Mouse (Mus musculus) CH12.LX (cell line): ENCODE data around the gene Ppp1r12a. TPM values are rescaled to one million over a fixed set of nuclear protein-coding genes. Genes with fewer than 3 reads are reported as not detected.

ENCODE experiments used
- DNase-seq: peaks from one replicate; pipeline ENCODE4 v3.0.0-alpha.2; 2013; ENCODE audit errors: extremely low read depth
- H3K27ac ChIP-seq: 2 replicates; pipeline ENCODE4 v1.5.1; 2012; ENCODE audit warnings: low read depth, mild to moderate bottlenecking, control low read depth, moderate library complexity; ENCODE audit not compliant: insufficient read depth
- H3K27me3 ChIP-seq: replicated peaks from 2 replicates; pipeline ENCODE3; 2012; ENCODE audit warnings: inconsistent platforms
- H3K36me3 ChIP-seq, 2 experiments: replicated peaks in 1 of 2; 2 replicates each; pipeline versions ENCODE3 to v1.6.1; 2012; ENCODE audit warnings: inconsistent platforms in 1 of 2, low read length in 1 of 2, mild to moderate bottlenecking in 1 of 2, mixed read lengths in 1 of 2, moderate library complexity in 1 of 2; ENCODE audit not compliant: control insufficient read depth in 1 of 2, insufficient read depth in 1 of 2
- H3K4me1 ChIP-seq, 2 experiments: 2 replicates each; pipeline ENCODE4 v1.6.1; 2012; ENCODE audit warnings: inconsistent platforms in 1 of 2, moderate library complexity in 1 of 2; ENCODE audit not compliant: insufficient read depth in 2 of 2, control insufficient read depth in 1 of 2
- H3K4me2 ChIP-seq: 2 replicates; pipeline ENCODE4 v1.6.1; 2012; ENCODE audit warnings: low read depth, mild to moderate bottlenecking, control low read depth; ENCODE audit not compliant: poor library complexity, insufficient read depth, severe bottlenecking
- H3K4me3 ChIP-seq, 3 experiments: fragments of 150-350 bp in 1 of 3; sonication (generic) in 1 of 3; replicated peaks in 1 of 3; 2 replicates each; pipeline versions ENCODE3 to v1.5.1; 2011 to 2012; ENCODE audit warnings: low read depth in 2 of 3, low read length in 2 of 3, mild to moderate bottlenecking in 2 of 3, moderate library complexity in 2 of 3, control low read depth in 1 of 3, improper control_type of control experiment in 1 of 3, inconsistent platforms in 1 of 3, mixed read lengths in 1 of 3; ENCODE audit not compliant: poor library complexity in 1 of 3
- H3K79me2 ChIP-seq: replicated peaks from 2 replicates; pipeline ENCODE4 v1.6.1; 2012; ENCODE audit warnings: mild to moderate bottlenecking, moderate library complexity; ENCODE audit not compliant: control insufficient read depth, poor library complexity, insufficient read depth, severe bottlenecking; ENCODE audit errors: extremely low read depth
- H3K9ac ChIP-seq: 2 replicates; pipeline ENCODE4 v1.6.1; 2012; ENCODE audit warnings: low read depth, mild to moderate bottlenecking, control low read depth, moderate library complexity; ENCODE audit not compliant: insufficient read depth
- H3K9me3 ChIP-seq: replicated peaks from 2 replicates; pipeline ENCODE3; 2012; ENCODE audit warnings: low read length, inconsistent platforms, mixed read lengths
- CHD2 ChIP-seq: IDR thresholded peaks from 2 replicates; pipeline ENCODE4 v1.6.1; 2011; ENCODE audit warnings: low read length, improper control_type of control experiment
- CTCF ChIP-seq, 2 experiments: IDR thresholded peaks in 1 of 2; conservative IDR thresholded peaks in 1 of 2; 2 replicates each; pipeline ENCODE4 v1.5.1; 2011 to 2012; ENCODE audit warnings: low read depth in 2 of 2, low read length in 2 of 2, improper control_type of control experiment in 1 of 2, inconsistent platforms in 1 of 2, mild to moderate bottlenecking in 1 of 2, moderate library complexity in 1 of 2
- E2F4 ChIP-seq: IDR thresholded peaks from 2 replicates; pipeline ENCODE4 v1.6.1; 2011; ENCODE audit warnings: low read depth, low read length, improper control_type of control experiment; ENCODE audit not compliant: insufficient replicate concordance
- EP300 ChIP-seq: IDR thresholded peaks from 2 replicates; pipeline ENCODE4 v1.6.1; 2011; ENCODE audit warnings: low read length, improper control_type of control experiment
- ETS1 ChIP-seq: conservative IDR thresholded peaks from 2 replicates; pipeline ENCODE4 v1.6.1; 2012; ENCODE audit warnings: low read depth, mild to moderate bottlenecking, inconsistent platforms, low read length, improper control_type of control experiment, moderate library complexity
- GABPA ChIP-seq: IDR thresholded peaks from 2 replicates; pipeline ENCODE4 v1.6.1; 2012; ENCODE audit warnings: low read depth, low read length, improper control_type of control experiment, inconsistent platforms; ENCODE audit not compliant: insufficient replicate concordance
- HCFC1 ChIP-seq: IDR thresholded peaks from 2 replicates; pipeline ENCODE4 v1.6.1; 2012; ENCODE audit warnings: low read depth, mild to moderate bottlenecking, inconsistent platforms, low read length, improper control_type of control experiment
- JUND ChIP-seq: conservative IDR thresholded peaks from 2 replicates; pipeline ENCODE4 v1.6.1; 2011; ENCODE audit warnings: low read depth, low read length, improper control_type of control experiment
- MAFK ChIP-seq: IDR thresholded peaks from 2 replicates; pipeline ENCODE4 v1.6.1; 2011; ENCODE audit warnings: low read length, improper control_type of control experiment; ENCODE audit not compliant: insufficient replicate concordance
- MEF2A ChIP-seq: IDR thresholded peaks from 2 replicates; pipeline ENCODE4 v1.6.1; 2014; ENCODE audit warnings: low read depth, mild to moderate bottlenecking, inconsistent platforms, low read length, improper control_type of control experiment, borderline replicate concordance
- MXI1 ChIP-seq: IDR thresholded peaks from 2 replicates; pipeline ENCODE4 v1.6.1; 2011; ENCODE audit warnings: mild to moderate bottlenecking, low read depth, low read length, improper control_type of control experiment
- NELFE ChIP-seq: IDR thresholded peaks from 2 replicates; pipeline ENCODE4 v1.6.1; 2011; ENCODE audit warnings: low read depth, low read length, improper control_type of control experiment
- PAX5 ChIP-seq: IDR thresholded peaks from 2 replicates; pipeline ENCODE4 v1.6.1; 2012; ENCODE audit warnings: low read length, inconsistent platforms, mixed read lengths
- POLR2AphosphoS2 ChIP-seq: IDR thresholded peaks from 2 replicates; pipeline ENCODE4 v1.6.1; 2011; ENCODE audit warnings: low read depth, low read length, improper control_type of control experiment
- TBP ChIP-seq: conservative IDR thresholded peaks from 2 replicates; pipeline ENCODE4 v1.6.1; 2011; ENCODE audit warnings: low read depth, low read length, improper control_type of control experiment
- USF2 ChIP-seq: conservative IDR thresholded peaks from 2 replicates; pipeline ENCODE4 v1.6.1; 2011; ENCODE audit warnings: low read depth, low read length, improper control_type of control experiment
- ZC3H11A ChIP-seq: IDR thresholded peaks from 2 replicates; pipeline ENCODE4 v1.6.1; 2012; ENCODE audit warnings: low read depth, mild to moderate bottlenecking, inconsistent platforms, low read length, improper control_type of control experiment
- ZKSCAN1 ChIP-seq: IDR thresholded peaks from 2 replicates; pipeline ENCODE4 v1.6.1; 2012; ENCODE audit warnings: low read depth, inconsistent platforms, low read length, improper control_type of control experiment, borderline replicate concordance
- dilution Hi-C: fragments of 300-500 bp; cut with MboI; formaldehyde crosslinking; loops from 2 replicates; pipeline ENCODE4 v1.14.3; 2020; ENCODE audit warnings: low sequenced_read_pairs; ENCODE audit not compliant: extremely low pct_unique_long_range_greater_than_20kb, extremely low pct_ligation_motif_present
- in situ Hi-C: fragments of 300-500 bp; cut with MboI; formaldehyde crosslinking; loops from 3 replicates; pipeline ENCODE4 v1.14.3; 2019; ENCODE audit warnings: low sequenced_read_pairs, low pct_ligation_motif_present, low pct_unique_long_range_greater_than_20kb, mixed read lengths
- polyA plus RNA-seq: library from polyadenylated mRNA; unstranded; fragments of >175 nt; gene quantifications from 2 replicates; pipeline ENCODE4 v1.2.1, GENCODE M21; 2012; ENCODE audit warnings: low read depth; ENCODE audit not compliant: insufficient read length
- total RNA-seq, 2 experiments: library from RNA; depleted of rRNA; stranded (reverse); fragments of 300-350 nt in 1 of 2; fragments of >200 nt in 1 of 2; gene quantifications; 2 replicates each; pipeline ENCODE4 v1.2.3; 2012 to 2014

The Ppp1r12a gene
- total and polyA plus RNA-seq, 3 experiments, result 34.4 to 70.8 (median 60.0) TPM

DNA sequence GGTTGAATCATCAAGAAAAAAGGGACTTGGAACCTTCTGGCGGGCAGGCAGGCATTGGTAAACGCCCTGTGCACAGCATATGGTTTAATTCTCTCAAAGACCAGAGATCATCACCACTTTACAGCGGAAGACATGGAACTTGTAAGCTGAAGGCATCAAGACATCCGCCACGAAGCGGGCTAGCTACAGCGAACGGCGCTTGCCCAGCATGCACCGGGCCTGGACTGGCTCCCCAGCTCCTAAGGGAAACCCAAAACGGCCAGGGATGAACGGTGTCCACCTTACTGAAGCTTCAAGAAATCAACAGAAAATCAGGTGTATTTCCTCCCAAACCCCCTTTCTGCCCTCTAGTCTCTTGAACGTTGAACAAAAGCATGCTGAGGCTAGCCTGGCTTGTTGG is 136.3 kb downstream of the Ppp1r12a start:
- no peak for TF ChIP-seq NELFE
- no peak for TF ChIP-seq USF2
- no peaks in the 10 kb centered on the region for H3K9me3 ChIP-seq
- no peak overlapping the region for H3K9ac ChIP-seq
- H3K4me2 ChIP-seq, result no peak overlapping the region
- no peak overlapping the region for H3K27ac ChIP-seq
- H3K4me1 ChIP-seq, result no peaks in the 10 kb centered on the region
- H3K36me3 ChIP-seq, result no peaks in the 10 kb centered on the region
- no peak overlapping the region for H3K4me3 ChIP-seq
- in situ Hi-C loops, result loop anchor here (5.0 to 25.0 kb wide), 3 partner anchors 139 to 361 kb away; no protein-coding TSS in a partner anchor
- dilution Hi-C loops, result no loop called here
- no peaks in the 10 kb centered on the region for H3K27me3 ChIP-seq
- no peak for DNase-seq
- H3K79me2 ChIP-seq, result no peaks in the 10 kb centered on the region

DNA sequence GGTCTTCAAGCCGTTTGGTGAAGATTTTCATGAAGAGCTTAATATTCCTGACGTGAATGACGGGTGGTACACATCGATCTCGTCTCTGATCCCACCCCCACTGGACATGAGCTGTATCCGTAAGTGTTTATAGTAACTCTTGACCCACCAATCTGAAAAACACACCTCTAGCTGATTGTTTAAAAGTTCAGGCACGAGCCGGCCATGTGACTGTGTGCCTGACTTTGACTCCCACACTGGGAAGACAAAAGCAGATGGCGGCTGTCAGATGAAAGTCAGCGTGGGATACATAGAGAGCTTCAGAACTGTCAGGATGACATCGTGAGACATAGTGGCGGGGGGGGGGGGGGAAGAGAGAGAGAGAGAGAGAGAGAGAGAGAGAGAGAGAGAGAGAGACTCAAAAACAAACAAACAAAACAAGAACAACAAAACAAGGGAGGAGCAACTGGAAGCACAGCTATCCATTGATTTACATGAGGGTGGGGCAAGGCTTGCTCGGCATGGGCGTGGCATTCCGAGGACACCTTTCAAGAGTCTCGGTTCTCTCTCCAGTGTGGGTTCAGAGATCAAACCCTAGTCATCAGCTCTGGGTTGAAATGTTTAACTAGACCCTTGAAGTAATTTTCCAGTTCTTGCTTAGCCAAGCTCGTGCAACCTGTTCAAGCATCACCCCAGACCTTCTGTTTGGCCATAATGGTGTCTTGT is 137.0 kb downstream of the Ppp1r12a start:
- H3K79me2 ChIP-seq, result no peaks in the 10 kb centered on the region
- H3K27me3 ChIP-seq, result no peaks in the 10 kb centered on the region
- H3K27ac ChIP-seq, result no peak overlapping the region
- in situ Hi-C loops (loop anchor here (5.0 to 25.0 kb wide), 3 partner anchors 138 to 362 kb away; no protein-coding TSS in a partner anchor), dilution Hi-C loops (no loop called here)
- no peaks in the 10 kb centered on the region for H3K9me3 ChIP-seq
- TF ChIP-seq POLR2AphosphoS2, result no peak
- no peak for TF ChIP-seq EP300
- no peak for TF ChIP-seq PAX5
- no peak for TF ChIP-seq ZKSCAN1
- TF ChIP-seq TBP, result no peak
- TF ChIP-seq MAFK, result no peak
- no peak for TF ChIP-seq GABPA
- no peak for TF ChIP-seq HCFC1
- no peak for TF ChIP-seq MXI1
- TF ChIP-seq JUND, result no peak
- TF ChIP-seq CHD2, result no peak
- TF ChIP-seq USF2, result no peak
- no peak for TF ChIP-seq MEF2A
- no peak for TF ChIP-seq CTCF (conservative IDR thresholded peaks at IDR 0.05 in 1 of 2, IDR thresholded peaks at IDR 0.05 in 1 of 2; ENCODE audit: low read depth in 2 of 2, low read length in 2 of 2)
- TF ChIP-seq ETS1, result no peak
- TF ChIP-seq ZC3H11A, result no peak
- TF ChIP-seq E2F4, result no peak
- no peak for DNase-seq
- no peak overlapping the region for H3K4me2 ChIP-seq
- no peak overlapping the region for H3K9ac ChIP-seq
- no peaks in the 10 kb centered on the region for H3K4me1 ChIP-seq
- no peak overlapping the region for H3K4me3 ChIP-seq
- H3K36me3 ChIP-seq, result no peaks in the 10 kb centered on the region
